Mouse (Mus musculus): ENCODE results near the gene Cyct. TPM values are rescaled to one million over a fixed set of nuclear protein-coding genes. Genes with fewer than 3 reads are reported as not detected.

The Cyct gene
- polyA plus RNA-seq, 1 experiment from 2014 or later, result not detected

- Histone ChIP-seq H3K9ac (no peak overlapping the region), H3K36me3 (no peaks in the 10 kb centered on the region), H3K9me3 (replicated peaks) (no peaks in the 10 kb centered on the region), H3K27me3 (no peaks in the 10 kb centered on the region), H3K27ac (no peak overlapping the region), H3K4me2 (replicated peaks) (no peak overlapping the region), H3K4me1 (0 out of 2 replicates have a peak, but pooled peaks cover 2% of the 10 kb centered on the region), H3K4me3 (no peak overlapping the region)
- WGBS, result 93% methylated on average over 3 of the region's 3 CpGs
- no peak for ATAC-seq (ENCODE audit: low FRiP score)
These were observed 34.1 kb downstream of the Cyct start for GRCm38 (mm10) chr2:76326161-76326560.

- H3K36me3 ChIP-seq, result no peaks in the 10 kb centered on the region
- ATAC-seq (ENCODE audit: low FRiP score), result no peak
These were observed 35.8 kb downstream of the Cyct start for GRCm38 (mm10) chr2:76324463-76324862.

GRCm38 (mm10) chr2:76323185-76323875 lies 36.9 kb downstream of the Cyct start:
- WGBS, result 86% methylated on average over 21 of the region's 21 CpGs
- no peak for ATAC-seq (ENCODE audit: low FRiP score)
- Histone ChIP-seq H3K4me2 (replicated peaks) (no peak overlapping the region), H3K36me3 (no peaks in the 10 kb centered on the region), H3K4me1 (no peaks in the 10 kb centered on the region), H3K4me3 (no peak overlapping the region), H3K9me3 (replicated peaks) (no peaks in the 10 kb centered on the region), H3K9ac (no peak overlapping the region), H3K27me3 (no peaks in the 10 kb centered on the region), H3K27ac (no peak overlapping the region)

More at GRCm38 (mm10) chr2:76324463-76324862, 35.8 kb downstream of the Cyct start:
- 87% methylated on average over 5 of the region's 5 CpGs for WGBS
- no peak overlapping the region for H3K4me3 ChIP-seq
- H3K9me3 ChIP-seq (replicated peaks), result no peaks in the 10 kb centered on the region
- H3K27me3 ChIP-seq, result no peaks in the 10 kb centered on the region
- no peak overlapping the region for H3K27ac ChIP-seq
- H3K4me1 ChIP-seq, result 0 out of 2 replicates have a peak, but pooled peaks cover 2% of the 10 kb centered on the region
- no peak overlapping the region for H3K4me2 ChIP-seq (replicated peaks)
- H3K9ac ChIP-seq, result no peak overlapping the region

GRCm38 (mm10) chr2:76320336-76320735 lies 39.9 kb downstream of the Cyct start:
- no peaks in the 10 kb centered on the region for H3K4me1 ChIP-seq
- H3K4me3 ChIP-seq, result no peak overlapping the region
- no peak overlapping the region for H3K27ac ChIP-seq
- no peaks in the 10 kb centered on the region for H3K9me3 ChIP-seq (replicated peaks)
- H3K4me2 ChIP-seq (replicated peaks), result no peak overlapping the region
- WGBS, result 93% methylated on average over 6 of the region's 6 CpGs
- no peak overlapping the region for H3K9ac ChIP-seq
- no peaks in the 10 kb centered on the region for H3K36me3 ChIP-seq
- H3K27me3 ChIP-seq, result no peaks in the 10 kb centered on the region
- ATAC-seq (ENCODE audit: low FRiP score), result no peak

GRCm38 (mm10) chr2:76319231-76319630 lies 41.0 kb downstream of the Cyct start:
- H3K4me1 ChIP-seq, result no peaks in the 10 kb centered on the region
- no peak for ATAC-seq (ENCODE audit: low FRiP score)
- no peak overlapping the region for H3K4me2 ChIP-seq (replicated peaks)
- no peaks in the 10 kb centered on the region for H3K9me3 ChIP-seq (replicated peaks)
- H3K9ac ChIP-seq, result no peak overlapping the region
- H3K27me3 ChIP-seq, result no peaks in the 10 kb centered on the region
- 79% methylated on average over 6 of the region's 6 CpGs for WGBS
- no peak overlapping the region for H3K27ac ChIP-seq
- H3K4me3 ChIP-seq, result no peak overlapping the region
- H3K36me3 ChIP-seq, result no peaks in the 10 kb centered on the region

Small RNAs within 50 kb of the gene (microRNA-seq; reads per million reads assigned to microRNA genes)
- gene Gm44337, result not detected

Other genes with a start within 250 kb of the Cyct start
- gene Pde11a, start 21.7 kb downstream of the Cyct start, polyA plus RNA-seq (2016; fragmentation: Nextera tagmentation; extraction: Ambion mirVana), result 0.18 and 0.46 TPM in 2 replicates
- 18.4 and 22.0 TPM in 2 replicates for gene Rbm45, start 9.5 kb upstream of the Cyct start, polyA plus RNA-seq (2016; fragmentation: Nextera tagmentation; extraction: Ambion mirVana)
- gene Osbpl6, start 46.1 kb upstream of the Cyct start, polyA plus RNA-seq (2016; fragmentation: Nextera tagmentation; extraction: Ambion mirVana), result 24.0 and 24.5 TPM in 2 replicates

All from hindbrain, embryonic 12.5 days (tissue).